Mouse (Mus musculus): ENCODE data around the gene Nop9. TPM values are rescaled to one million over a fixed set of nuclear protein-coding genes. Genes with fewer than 3 reads are reported as not detected.

Gene Nop9
- polyA plus RNA-seq, 1 experiment from 2014 or later: 18.6 TPM

DNA sequence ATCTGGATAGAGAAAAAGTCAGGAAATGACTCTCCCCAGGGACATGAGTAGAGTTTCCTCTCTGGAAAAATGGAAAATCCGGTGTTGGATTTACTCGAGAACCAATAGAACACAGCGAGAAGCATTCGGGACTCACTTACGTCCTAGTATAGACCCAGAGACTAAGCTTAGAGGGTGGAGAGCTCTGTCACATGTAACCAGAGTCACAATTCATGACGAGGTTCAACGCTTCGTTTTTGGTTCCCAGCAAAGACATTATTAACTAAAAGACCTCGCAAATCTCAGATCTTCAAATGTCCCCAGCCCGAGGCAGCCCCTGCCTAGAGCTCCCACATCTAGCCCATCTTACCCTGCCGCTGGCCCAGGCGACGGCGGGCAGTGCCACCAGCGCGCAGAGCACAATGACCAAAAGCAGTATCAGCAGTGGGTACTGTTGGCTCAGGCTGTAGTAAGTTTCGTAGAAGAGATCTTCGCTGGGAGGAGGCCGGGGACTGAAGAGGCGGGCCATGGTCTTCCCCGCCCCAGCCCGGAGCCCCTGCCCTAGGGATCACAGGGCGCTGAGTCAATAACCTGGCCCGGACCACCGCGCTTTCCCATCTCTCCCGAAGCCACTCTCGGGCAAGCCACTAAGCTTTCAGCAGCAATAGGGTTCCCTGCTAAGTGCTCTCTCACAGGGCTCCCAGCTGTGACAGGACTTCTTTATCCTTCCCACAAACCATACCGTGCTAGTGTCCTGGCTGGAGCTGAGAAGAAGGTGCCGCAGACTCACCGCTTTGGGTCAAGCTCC lies 37.9 kb downstream of the Nop9 start:
- Histone ChIP-seq H3K9ac (ENCODE audit: low read depth, low read length) (no peak overlapping the region), H3K4me1 (ENCODE audit: control insufficient read depth, low read depth, low read length) (peaks cover 6% of the 10 kb centered on the region), H3K4me3 (ENCODE audit: low read depth, low read length) (peak overlapping the region; percentile 38), H3K9me3 (replicated peaks; ENCODE audit: control insufficient read depth, low read length) (no peaks in the 10 kb centered on the region), H3K27ac (ENCODE audit: low read length) (no peak overlapping the region), H3K4me2 (ENCODE audit: low read depth, low read length) (peak overlapping the region; percentile 39), H3K36me3 (ENCODE audit: control insufficient read depth, insufficient read depth) (no peaks in the 10 kb centered on the region), H3K27me3 (ENCODE audit: control insufficient read depth, insufficient read depth, low read depth, low read length) (peaks cover 29% of the 10 kb centered on the region)
- 19% methylated on average over 31 of the region's 31 CpGs for WGBS (ENCODE audit: insufficient replicate concordance)
- no peak for ATAC-seq (ENCODE audit: low read depth)

DNA sequence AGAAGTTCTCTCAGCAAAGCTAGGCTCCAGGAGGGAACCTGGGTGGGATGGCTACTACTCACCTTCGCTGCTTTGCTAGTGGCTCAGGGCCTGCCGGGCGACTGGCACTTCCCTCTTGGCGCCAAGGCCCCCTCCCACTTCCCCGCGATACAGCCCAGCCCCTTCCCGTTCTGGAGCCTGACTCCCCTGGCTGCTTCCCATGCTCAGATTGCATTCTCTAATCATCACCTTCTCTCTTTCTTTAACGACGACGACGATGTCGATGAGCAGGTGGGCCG lies 38.4 kb downstream of the Nop9 start, which contains the start of gene Adcy4:
Adcy4 (minus strand) TSS at position 138 of the 278 bp plus-strand sequence.
- no peak for ATAC-seq (ENCODE audit: low read depth)

GRCm38 (mm10) chr14:55785195-55785594 lies 39.7 kb downstream of the Nop9 start:
- H3K9ac ChIP-seq (ENCODE audit: low read depth, low read length): no peak overlapping the region
- no peaks in the 10 kb centered on the region for H3K9me3 ChIP-seq (replicated peaks; ENCODE audit: control insufficient read depth, low read length)
- 37% methylated on average over 6 of the region's 6 CpGs for WGBS (ENCODE audit: insufficient replicate concordance)

More for the DNA sequence above, 38.4 kb downstream of the Nop9 start, which contains the start of gene Adcy4:
- H3K36me3 ChIP-seq (ENCODE audit: control insufficient read depth, insufficient read depth): no peaks in the 10 kb centered on the region
- 19% methylated on average over 13 of the region's 13 CpGs for WGBS (ENCODE audit: insufficient replicate concordance)
- H3K4me3 ChIP-seq (ENCODE audit: low read depth, low read length): peak within 1 kb of the TSS; percentile 38
- H3K27me3 ChIP-seq (ENCODE audit: control insufficient read depth, insufficient read depth, low read depth, low read length): peaks cover 29% of the 10 kb centered on the region
- H3K4me2 ChIP-seq (ENCODE audit: low read depth, low read length): peak within 1 kb of the TSS; percentile 39
- no peak within 1 kb of the TSS for H3K27ac ChIP-seq (ENCODE audit: low read length)
- H3K9me3 ChIP-seq (replicated peaks; ENCODE audit: control insufficient read depth, low read length): no peaks in the 10 kb centered on the region
- no peak within 1 kb of the TSS for H3K9ac ChIP-seq (ENCODE audit: low read depth, low read length)
- H3K4me1 ChIP-seq (ENCODE audit: control insufficient read depth, low read depth, low read length): peaks cover 11% of the 10 kb centered on the region

DNA sequence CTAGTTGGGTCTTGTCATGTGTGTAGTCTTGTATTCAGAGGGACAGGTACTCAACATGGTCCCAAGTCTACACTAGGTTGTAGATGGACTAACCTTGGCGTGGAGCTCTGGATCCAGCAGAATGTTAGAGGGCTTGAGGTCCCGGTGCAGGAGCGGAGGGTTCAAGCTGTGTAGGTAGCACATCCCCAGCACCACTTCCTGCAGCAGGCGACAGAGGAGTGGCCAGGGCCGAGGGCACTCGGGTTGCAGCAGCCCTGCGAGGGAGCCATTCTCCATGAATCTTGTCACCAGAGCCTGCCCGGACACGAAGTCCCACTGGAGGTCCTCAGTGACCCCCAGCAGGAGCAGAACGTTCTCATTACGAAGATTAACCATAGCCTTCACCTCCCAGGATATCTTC lies 42.2 kb downstream of the Nop9 start:
- Histone ChIP-seq H3K36me3 (ENCODE audit: control insufficient read depth, insufficient read depth) (no peaks in the 10 kb centered on the region), H3K9ac (ENCODE audit: low read depth, low read length) (no peak overlapping the region)

More at GRCm38 (mm10) chr14:55785195-55785594, 39.7 kb downstream of the Nop9 start:
- peaks cover 29% of the 10 kb centered on the region for H3K27me3 ChIP-seq (ENCODE audit: control insufficient read depth, insufficient read depth, low read depth, low read length)
- H3K36me3 ChIP-seq (ENCODE audit: control insufficient read depth, insufficient read depth): no peaks in the 10 kb centered on the region
- H3K4me3 ChIP-seq (ENCODE audit: low read depth, low read length): no peak overlapping the region
- no peak overlapping the region for H3K4me2 ChIP-seq (ENCODE audit: low read depth, low read length)
- ATAC-seq (ENCODE audit: low read depth): no peak
- H3K4me1 ChIP-seq (ENCODE audit: control insufficient read depth, low read depth, low read length): peaks cover 11% of the 10 kb centered on the region
- no peak overlapping the region for H3K27ac ChIP-seq (ENCODE audit: low read length)

GRCm38 (mm10) chr14:55788256-55789050 lies 43.0 kb downstream of the Nop9 start, which contains the start of gene Ripk3:
Ripk3 (minus strand) TSS chr14:55788865.
- H3K4me2 ChIP-seq (ENCODE audit: low read depth, low read length): peak within 1 kb of the TSS; percentile 85
- peak within 1 kb of the TSS; percentile 63 for H3K4me3 ChIP-seq (ENCODE audit: low read depth, low read length)
- 3% methylated on average over 40 of the region's 40 CpGs for WGBS (ENCODE audit: insufficient replicate concordance)
- peak within 1 kb of the TSS; percentile 57 for H3K9ac ChIP-seq (ENCODE audit: low read depth, low read length)
- H3K27me3 ChIP-seq (ENCODE audit: control insufficient read depth, insufficient read depth, low read depth, low read length): peaks cover 11% of the 10 kb centered on the region
- H3K36me3 ChIP-seq (ENCODE audit: control insufficient read depth, insufficient read depth): no peaks in the 10 kb centered on the region
- H3K27ac ChIP-seq (ENCODE audit: low read length): no peak within 1 kb of the TSS
- H3K9me3 ChIP-seq (replicated peaks; ENCODE audit: control insufficient read depth, low read length): no peaks in the 10 kb centered on the region
- ATAC-seq (ENCODE audit: low read depth): peak; percentile 43; the same call in 1 of the 2 replicates
- peaks cover 11% of the 10 kb centered on the region for H3K4me1 ChIP-seq (ENCODE audit: control insufficient read depth, low read depth, low read length)

More for the DNA sequence above, 42.2 kb downstream of the Nop9 start:
- no peak for ATAC-seq (ENCODE audit: low read depth)
- Histone ChIP-seq H3K27me3 (ENCODE audit: control insufficient read depth, insufficient read depth, low read depth, low read length) (peaks cover 18% of the 10 kb centered on the region), H3K4me2 (ENCODE audit: low read depth, low read length) (peak overlapping the region; percentile 85), H3K27ac (ENCODE audit: low read length) (no peak overlapping the region), H3K9me3 (replicated peaks; ENCODE audit: control insufficient read depth, low read length) (no peaks in the 10 kb centered on the region), H3K4me3 (ENCODE audit: low read depth, low read length) (peak overlapping the region; percentile 63), H3K4me1 (ENCODE audit: control insufficient read depth, low read depth, low read length) (peaks cover 11% of the 10 kb centered on the region)
- WGBS (ENCODE audit: insufficient replicate concordance): 45% methylated on average over 11 of the region's 11 CpGs

- Histone ChIP-seq H3K36me3 (ENCODE audit: control insufficient read depth, insufficient read depth) (no peaks in the 10 kb centered on the region), H3K9ac (ENCODE audit: low read depth, low read length) (no peak overlapping the region), H3K27me3 (ENCODE audit: control insufficient read depth, insufficient read depth, low read depth, low read length) (no peaks in the 10 kb centered on the region), H3K4me1 (ENCODE audit: control insufficient read depth, low read depth, low read length) (peaks cover 10% of the 10 kb centered on the region), H3K4me2 (ENCODE audit: low read depth, low read length) (no peak overlapping the region), H3K9me3 (replicated peaks; ENCODE audit: control insufficient read depth, low read length) (no peaks in the 10 kb centered on the region), H3K27ac (ENCODE audit: low read length) (no peak overlapping the region), H3K4me3 (ENCODE audit: low read depth, low read length) (no peak overlapping the region)
- ATAC-seq (ENCODE audit: low read depth): no peak
- WGBS (ENCODE audit: insufficient replicate concordance): 53% methylated on average over 2 of the region's 2 CpGs
These were observed 48.0 kb downstream of the Nop9 start for GRCm38 (mm10) chr14:55793461-55793860.

GRCm38 (mm10) chr14:55793946-55794345 lies 48.5 kb downstream of the Nop9 start:
- Histone ChIP-seq H3K9me3 (replicated peaks; ENCODE audit: control insufficient read depth, low read length) (no peaks in the 10 kb centered on the region), H3K27me3 (ENCODE audit: control insufficient read depth, insufficient read depth, low read depth, low read length) (no peaks in the 10 kb centered on the region), H3K27ac (ENCODE audit: low read length) (no peak overlapping the region), H3K9ac (ENCODE audit: low read depth, low read length) (no peak overlapping the region), H3K4me1 (ENCODE audit: control insufficient read depth, low read depth, low read length) (peaks cover 6% of the 10 kb centered on the region), H3K4me3 (ENCODE audit: low read depth, low read length) (no peak overlapping the region), H3K36me3 (ENCODE audit: control insufficient read depth, insufficient read depth) (no peaks in the 10 kb centered on the region), H3K4me2 (ENCODE audit: low read depth, low read length) (no peak overlapping the region)
- 46% methylated on average over 2 of the region's 2 CpGs for WGBS (ENCODE audit: insufficient replicate concordance)
- no peak for ATAC-seq (ENCODE audit: low read depth)

- Histone ChIP-seq H3K4me1 (ENCODE audit: control insufficient read depth, low read depth, low read length) (peaks cover 6% of the 10 kb centered on the region), H3K27me3 (ENCODE audit: control insufficient read depth, insufficient read depth, low read depth, low read length) (no peaks in the 10 kb centered on the region), H3K4me3 (ENCODE audit: low read depth, low read length) (no peak overlapping the region), H3K36me3 (ENCODE audit: control insufficient read depth, insufficient read depth) (no peaks in the 10 kb centered on the region), H3K9me3 (replicated peaks; ENCODE audit: control insufficient read depth, low read length) (no peaks in the 10 kb centered on the region), H3K27ac (ENCODE audit: low read length) (no peak overlapping the region), H3K4me2 (ENCODE audit: low read depth, low read length) (no peak overlapping the region), H3K9ac (ENCODE audit: low read depth, low read length) (no peak overlapping the region)
- WGBS (ENCODE audit: insufficient replicate concordance): 57% methylated on average over 15 of the region's 15 CpGs
- no peak for ATAC-seq (ENCODE audit: low read depth)
These were observed 50.1 kb downstream of the Nop9 start for GRCm38 (mm10) chr14:55795380-55796163.

Measured in liver, embryonic 16.5 days (tissue).